Mouse (Mus musculus) midbrain, embryonic 11.5 days (tissue): Measurements from ENCODE around the gene Nt5c. TPM values are rescaled to one million over a fixed set of nuclear protein-coding genes. Genes with fewer than 3 reads are reported as not detected.
A peak's percentile ranks its signal among the peaks of the same experiment; 100 is the strongest.
"Not testable (repeated sequence)": the region's sequence is repeated elsewhere in the genome, so short reads cannot be mapped to it uniquely, and the experiment has no call there.

Experiments
- ATAC-seq: fragments of 200-750 bp; cut with Nextera tagmentation; 2 replicates; pipeline ENCODE4 v1.8.0; 2017; ENCODE audit warnings: moderate TSS enrichment, moderate library complexity; ENCODE audit not compliant: low FRiP score
- DNase-seq: peaks from one replicate; pipeline ENCODE4 v3.0.0; 2015; ENCODE audit warnings: low spot score; ENCODE audit errors: missing footprints
- H3K27ac ChIP-seq: fragments of 300-500 bp; sonication (generic); 2 replicates; pipeline ENCODE4 v1.5.1; 2014; ENCODE audit warnings: low read depth, low read length
- H3K27me3 ChIP-seq: fragments of 300-500 bp; sonication (generic); 2 replicates; pipeline ENCODE4 v1.6.1; 2014; ENCODE audit warnings: mild to moderate bottlenecking, low read length, moderate library complexity, mixed read lengths; ENCODE audit not compliant: control insufficient read depth, insufficient read depth
- H3K36me3 ChIP-seq: fragments of 300-500 bp; sonication (generic); 2 replicates; pipeline ENCODE4 v1.6.1; 2014; ENCODE audit warnings: mild to moderate bottlenecking, low read length, moderate library complexity, mixed read lengths; ENCODE audit not compliant: control insufficient read depth, insufficient read depth
- H3K4me1 ChIP-seq: fragments of 300-500 bp; sonication (generic); 2 replicates; pipeline ENCODE4 v1.6.1; 2014; ENCODE audit warnings: low read length; ENCODE audit not compliant: control insufficient read depth, insufficient read depth
- H3K4me2 ChIP-seq: fragments of 300-500 bp; sonication (generic); 2 replicates; pipeline ENCODE4 v1.6.1; 2014; ENCODE audit warnings: mild to moderate bottlenecking, moderate library complexity
- H3K4me3 ChIP-seq: fragments of 300-500 bp; sonication (generic); 2 replicates; pipeline ENCODE4 v1.5.1; 2014; ENCODE audit warnings: low read depth, low read length
- H3K9ac ChIP-seq: fragments of 300-500 bp; sonication (generic); 2 replicates; pipeline ENCODE4 v1.6.1; 2014; ENCODE audit warnings: low read length
- H3K9me3 ChIP-seq: fragments of 300-500 bp; sonication (generic); 2 replicates; pipeline ENCODE4 v1.6.1; 2016; ENCODE audit warnings: low read length; ENCODE audit not compliant: control insufficient read depth
- WGBS: fragments of 180-500 bp; shearing (Covaris S2); extraction: QIAGEN DNeasy Blood & Tissue Kit; methylation state at CpG from one replicate; pipeline ENCODE4 v1.1.7; 2014; 5-methylcytosine and 5-hydroxymethylcytosine counted together
- polyA plus RNA-seq: library from polyadenylated mRNA; unstranded; fragments of >200 nt; fragmentation: Nextera tagmentation; extraction: Ambion mirVana; gene quantifications from 2 replicates; pipeline ENCODE4 v1.2.1, GENCODE M21; 2014

Nt5c gene
- 68.3 and 69.8 TPM in 2 replicates for polyA plus RNA-seq

- peak within 1 kb of the TSS; percentile 84 for H3K4me2 ChIP-seq
- under 1% methylated on average over 43 of the region's 43 CpGs for WGBS
Observed at GRCm38 (mm10) chr11:115491356-115492083, at the start of gene Nt5c. Gene Nt5c, minus strand, starts transcription at chr11:115491862.

GRCm38 (mm10) chr11:115538045-115538444 lies 46.4 kb upstream of the Nt5c start:
- 53% methylated on average over 2 of the region's 2 CpGs for WGBS
- DNase-seq (no peak), ATAC-seq (no peak)
- peaks cover 11% of the 10 kb centered on the region for H3K4me1 ChIP-seq
- H3K27me3 ChIP-seq: no peaks in the 10 kb centered on the region
- H3K4me2 ChIP-seq: no peak overlapping the region
- H3K36me3 ChIP-seq: peaks cover 6% of the 10 kb centered on the region; the same call in 1 of the 2 replicates
- H3K4me3 ChIP-seq: no peak overlapping the region
- no peaks in the 10 kb centered on the region for H3K9me3 ChIP-seq
- no peak overlapping the region for H3K9ac ChIP-seq
- H3K27ac ChIP-seq: no peak overlapping the region

More at GRCm38 (mm10) chr11:115491356-115492083, at the start of gene Nt5c:
- Histone ChIP-seq H3K4me3 (peak within 1 kb of the TSS; percentile 69), H3K4me1 (peaks cover 7% of the 10 kb centered on the region), H3K27me3 (no peaks in the 10 kb centered on the region), H3K36me3 (no peaks in the 10 kb centered on the region), H3K9ac (peak within 1 kb of the TSS; percentile 81), H3K27ac (peak within 1 kb of the TSS; percentile 59), H3K9me3 (no peaks in the 10 kb centered on the region)
- ATAC-seq (peak; percentile 89), DNase-seq (peak; percentile 97)

GRCm38 (mm10) chr11:115536856-115537568 lies 45.4 kb upstream of the Nt5c start:
- peaks cover 15% of the 10 kb centered on the region for H3K36me3 ChIP-seq
- peak overlapping the region; percentile 24; the same call in 1 of the 2 replicates for H3K9ac ChIP-seq
- peak overlapping the region; percentile 98 for H3K27ac ChIP-seq
- no peak for DNase-seq
- H3K27me3 ChIP-seq: no peaks in the 10 kb centered on the region
- H3K4me1 ChIP-seq: peaks cover 11% of the 10 kb centered on the region
- H3K4me3 ChIP-seq: no peak overlapping the region
- ATAC-seq: 0 out of 2 replicates have a peak, but pooled peaks have one; percentile 8
- 89% methylated on average over 10 of the region's 10 CpGs for WGBS
- H3K4me2 ChIP-seq: peak overlapping the region; percentile 39
- H3K9me3 ChIP-seq: no peaks in the 10 kb centered on the region

- Histone ChIP-seq H3K27ac (peak within 1 kb of the TSS; percentile 98), H3K4me1 (peaks cover 11% of the 10 kb centered on the region), H3K4me2 (peak within 1 kb of the TSS; percentile 66), H3K9me3 (no peaks in the 10 kb centered on the region), H3K9ac (peak within 1 kb of the TSS; percentile 99), H3K4me3 (peak within 1 kb of the TSS; percentile 98), H3K27me3 (no peaks in the 10 kb centered on the region), H3K36me3 (peaks cover 16% of the 10 kb centered on the region)
- 2% methylated on average over 47 of the region's 70 CpGs for WGBS
- DNase-seq: peak; percentile 100
- peak; percentile 91 for ATAC-seq
Observed at GRCm38 (mm10) chr11:115536038-115536681, 44.5 kb upstream of the Nt5c start, which contains the start of gene Sumo2. Gene Sumo2, minus strand, starts transcription at chr11:115536276.

- Histone ChIP-seq H3K36me3 (peaks cover 16% of the 10 kb centered on the region), H3K27me3 (no peaks in the 10 kb centered on the region), H3K4me2 (peak overlapping the region; percentile 66), H3K4me1 (peaks cover 11% of the 10 kb centered on the region), H3K9ac (peak overlapping the region; percentile 99), H3K9me3 (no peaks in the 10 kb centered on the region), H3K27ac (peak overlapping the region; percentile 98), H3K4me3 (peak overlapping the region; percentile 98)
- DNase-seq: peak; percentile 97
- ATAC-seq: peak; percentile 79
- under 1% methylated on average over 64 of the region's 84 CpGs for WGBS
Observed at GRCm38 (mm10) chr11:115535401-115536037, 43.9 kb upstream of the Nt5c start.

- Histone ChIP-seq H3K4me1 (peaks cover 11% of the 10 kb centered on the region), H3K9me3 (no peaks in the 10 kb centered on the region), H3K9ac (peak overlapping the region; percentile 99), H3K4me2 (peak overlapping the region; percentile 66), H3K27ac (peak overlapping the region; percentile 98), H3K36me3 (peaks cover 19% of the 10 kb centered on the region), H3K4me3 (peak overlapping the region; percentile 98), H3K27me3 (no peaks in the 10 kb centered on the region)
- 10% methylated on average over 11 of the region's 11 CpGs for WGBS
- DNase-seq (no peak), ATAC-seq (no peak)
Observed at GRCm38 (mm10) chr11:115534759-115535371, 43.2 kb upstream of the Nt5c start.

GRCm38 (mm10) chr11:115526446-115526845 lies 34.8 kb upstream of the Nt5c start:
- 89% methylated on average over 3 of the region's 3 CpGs for WGBS
- H3K27me3 ChIP-seq, H3K9ac ChIP-seq, H3K4me2 ChIP-seq, H3K4me1 ChIP-seq, H3K9me3 ChIP-seq, H3K27ac ChIP-seq, H3K4me3 ChIP-seq, ATAC-seq: not testable (repeated sequence)
- peak; percentile 71 for DNase-seq
- H3K36me3 ChIP-seq: peaks cover 32% of the 10 kb centered on the region

GRCm38 (mm10) chr11:115522703-115523102 lies 31.0 kb upstream of the Nt5c start:
- H3K27me3 ChIP-seq: no peaks in the 10 kb centered on the region
- H3K4me3 ChIP-seq: no peak overlapping the region
- WGBS: 81% methylated on average over 2 of the region's 2 CpGs
- H3K9ac ChIP-seq: no peak overlapping the region
- H3K9me3 ChIP-seq: no peaks in the 10 kb centered on the region
- no peak for DNase-seq
- H3K4me1 ChIP-seq: no peaks in the 10 kb centered on the region
- H3K27ac ChIP-seq: no peak overlapping the region
- no peak for ATAC-seq
- no peak overlapping the region for H3K4me2 ChIP-seq
- peaks cover 26% of the 10 kb centered on the region for H3K36me3 ChIP-seq
